In genomic region chr5:44159231-44159630, GRCm38 (mm10) we compare ENCODE assay signal across 16 mouse cellular contexts.
"Had no signal": no experiment of that assay in that cellular context is flagged by ENCODE, and none has a peak within 500 bp of the region (broad histone marks: within the 10 kb centered on the region; RNA-seq: fewer than 3 reads in every experiment).

No protein-coding gene starts in this region.

- ATAC-seq: hindbrain, embryonic 16.5 days; inflammation-experienced regulatory T-cells, adult 6 months; liver, postnatal 0 days had no signal

- DNase-seq: gastrocnemius, adult 2 months; gastrocnemius, postnatal 10 days; gastrocnemius, postnatal 25 days; heart, adult 2 months; heart, postnatal 14 days; heart, postnatal 36 days; kidney, adult 18-20 months; kidney, adult 8-10 months; kidney, postnatal 10 days; kidney, postnatal 25 days; kidney, postnatal 4 days; liver; liver, embryonic 13.5 days; liver, postnatal 0 days had no signal
